Mouse (Mus musculus) ovary, adult 18-20 months (tissue): Measurements from ENCODE around the gene Gm12216.
A peak's percentile ranks its signal among the peaks of the same experiment; 100 is the strongest.

Experiments
- DNase-seq: peaks from one replicate; pipeline ENCODE4 v3.0.0; 2022; ENCODE audit warnings: low spot score, mixed read lengths

The Gm12216 gene

GRCm38 (mm10) chr11:53795813-53796212 is 63.2 kb downstream of the Gm12216 start:
- DNase-seq, result no peak

DNA sequence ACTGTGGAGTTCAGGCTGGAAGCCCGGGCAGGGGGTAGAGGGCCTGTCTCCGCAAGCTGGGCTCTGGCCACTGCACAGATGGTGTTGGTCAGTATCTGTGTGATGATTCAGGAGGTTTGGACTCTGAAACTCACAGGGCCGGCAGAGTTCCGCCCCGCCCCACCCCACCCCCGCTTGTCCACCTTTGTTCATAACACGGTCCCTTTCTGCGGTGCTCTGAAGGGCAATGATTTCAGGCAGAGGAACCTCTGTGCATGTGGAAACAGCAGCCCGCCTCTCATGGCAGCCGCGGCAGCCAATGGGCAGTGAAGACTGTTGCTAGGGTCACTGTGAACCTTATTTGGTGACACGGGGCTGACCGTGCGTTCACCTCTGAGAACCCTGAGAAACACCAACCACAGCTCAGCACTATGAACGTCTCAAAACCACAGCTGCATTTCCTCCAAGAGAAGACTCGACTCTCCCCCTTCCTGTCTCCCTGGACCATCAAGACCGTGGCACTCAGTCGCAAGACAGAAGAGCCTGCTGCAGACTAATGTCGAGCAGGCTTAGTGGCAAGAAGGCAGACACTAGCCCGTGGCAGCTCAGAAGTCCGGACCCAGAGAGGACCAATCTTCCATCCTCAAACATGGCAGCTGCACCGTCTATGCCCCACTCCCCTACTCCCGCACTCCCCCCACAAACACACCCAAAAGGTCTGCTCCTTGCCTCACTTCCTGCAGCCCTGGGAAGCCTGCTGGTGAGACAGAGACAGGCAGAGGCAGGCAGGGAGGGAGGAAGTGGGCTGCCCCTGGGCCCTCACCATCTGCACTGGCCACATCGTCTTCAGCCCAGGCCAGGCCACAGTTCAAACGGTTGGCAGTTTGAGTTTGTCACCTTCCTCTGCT is 64.1 kb downstream of the Gm12216 start:
- DNase-seq, result peak; percentile 42

DNA sequence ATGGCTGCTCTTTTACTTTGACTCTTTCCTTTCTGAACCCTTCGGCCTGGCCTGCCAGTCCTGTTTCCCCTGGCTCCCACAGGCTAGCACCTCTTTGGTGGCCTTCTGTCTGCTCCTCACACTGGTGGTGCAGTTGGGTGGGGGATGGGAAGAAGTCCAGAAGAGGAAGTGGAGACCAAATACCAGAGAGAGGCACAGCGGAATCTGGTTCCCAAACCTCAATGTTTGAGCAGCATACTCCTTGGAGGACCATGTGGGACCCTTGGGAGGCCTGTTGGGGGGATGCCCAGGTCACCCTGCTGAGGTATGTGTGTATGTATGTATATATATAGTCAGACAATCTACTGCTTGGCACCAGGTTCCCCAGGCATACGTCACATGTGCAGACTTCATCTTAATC is 65.0 kb downstream of the Gm12216 start:
- DNase-seq, result no peak

GRCm38 (mm10) chr11:53792986-53793385 is 66.1 kb downstream of the Gm12216 start:
- no peak for DNase-seq

- DNase-seq, result no peak
These were observed 69.8 kb downstream of the Gm12216 start for GRCm38 (mm10) chr11:53789277-53789676.

- peak; percentile 82 for DNase-seq
These were observed 70.9 kb downstream of the Gm12216 start for GRCm38 (mm10) chr11:53788196-53788595.

DNA sequence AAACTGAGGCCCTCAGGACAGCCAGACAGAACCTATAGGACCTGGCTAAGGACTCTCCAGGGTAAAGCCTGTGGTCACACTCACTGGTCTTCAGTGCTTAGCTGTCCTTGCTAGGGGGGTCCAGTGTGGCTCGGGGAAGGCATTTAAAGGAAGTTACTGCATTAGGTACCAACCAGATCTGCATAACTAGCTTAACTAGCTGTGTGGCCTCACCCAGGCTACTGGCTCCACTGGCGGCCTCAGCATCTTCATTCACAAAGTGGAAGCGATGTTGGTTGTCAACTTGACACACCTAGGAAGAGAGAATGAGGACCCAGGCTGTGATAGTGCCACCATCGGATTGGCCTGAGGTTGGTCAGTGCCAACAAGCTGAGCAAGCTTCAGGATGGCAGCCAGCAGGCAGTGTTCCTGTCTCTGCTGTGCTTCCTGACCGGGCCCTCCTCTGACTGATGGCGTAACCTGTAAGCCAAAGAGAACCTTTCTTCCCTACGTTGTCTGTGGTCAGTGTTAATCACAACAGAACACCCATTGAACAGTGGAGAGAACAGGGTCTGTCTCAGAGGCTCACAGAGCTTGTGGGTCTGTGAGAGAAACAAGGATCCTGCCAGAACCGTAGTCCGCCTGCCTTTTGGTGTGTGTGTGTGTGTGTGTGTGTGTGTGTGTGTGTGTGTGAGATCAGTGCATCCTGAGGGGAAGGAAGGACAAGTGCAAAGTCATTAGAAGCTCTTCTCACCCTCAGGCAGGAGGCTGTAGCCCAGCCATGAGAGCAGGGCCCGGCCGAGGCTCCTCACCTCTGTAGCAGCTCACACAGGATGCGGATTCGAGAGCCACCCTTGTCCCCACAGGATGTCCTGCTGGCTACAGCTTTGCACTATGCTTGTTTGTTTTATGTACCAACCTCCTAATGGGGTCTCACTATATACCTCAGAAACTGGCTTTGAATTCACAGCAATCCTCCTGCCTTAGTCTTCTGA is 72.7 kb downstream of the Gm12216 start:
- DNase-seq, result no peak

- DNase-seq, result no peak
These were observed 73.6 kb downstream of the Gm12216 start for GRCm38 (mm10) chr11:53785311-53785936.

DNA sequence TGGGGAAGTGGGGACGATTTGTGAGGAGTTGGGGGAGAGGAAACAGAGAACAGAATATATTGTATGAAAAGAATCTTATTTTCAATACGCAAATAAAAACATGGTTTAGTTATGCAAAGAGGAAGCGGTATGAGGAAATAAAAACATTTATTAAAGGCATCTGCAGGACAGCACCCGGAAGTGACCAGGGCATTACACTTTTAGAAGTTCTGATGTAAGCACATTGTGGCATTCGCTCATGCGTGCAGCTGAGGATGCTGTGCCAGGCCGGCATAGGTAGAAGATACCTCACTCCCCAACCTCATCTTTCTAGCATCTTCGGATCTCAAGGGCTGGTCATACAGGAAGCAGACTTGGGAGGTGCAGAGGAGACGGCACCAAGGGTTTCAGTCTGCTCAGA is 75.8 kb downstream of the Gm12216 start:
- DNase-seq, result no peak

DNA sequence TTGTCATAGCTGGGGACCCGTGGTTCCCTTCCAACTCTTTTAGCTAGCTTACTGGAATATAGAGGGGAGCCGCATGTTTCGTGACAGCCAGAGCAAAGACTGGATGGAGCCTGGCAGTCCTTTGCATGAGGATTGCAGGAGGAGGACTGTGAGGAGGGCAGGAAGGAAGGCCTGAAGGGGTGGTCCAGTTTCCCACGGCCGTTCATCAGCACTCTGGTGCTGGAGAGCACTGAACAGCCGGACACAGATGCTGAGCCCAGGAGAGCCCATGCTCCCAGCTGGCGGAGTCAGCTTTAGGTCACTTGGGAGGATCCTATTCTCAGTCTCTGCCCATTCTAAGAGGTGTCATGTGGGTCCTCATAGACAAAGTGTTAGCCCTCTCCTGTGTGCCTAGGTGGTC is 77.1 kb downstream of the Gm12216 start:
- DNase-seq, result no peak

GRCm38 (mm10) chr11:53781201-53781775 is 77.8 kb downstream of the Gm12216 start:
- DNase-seq, result no peak

DNA sequence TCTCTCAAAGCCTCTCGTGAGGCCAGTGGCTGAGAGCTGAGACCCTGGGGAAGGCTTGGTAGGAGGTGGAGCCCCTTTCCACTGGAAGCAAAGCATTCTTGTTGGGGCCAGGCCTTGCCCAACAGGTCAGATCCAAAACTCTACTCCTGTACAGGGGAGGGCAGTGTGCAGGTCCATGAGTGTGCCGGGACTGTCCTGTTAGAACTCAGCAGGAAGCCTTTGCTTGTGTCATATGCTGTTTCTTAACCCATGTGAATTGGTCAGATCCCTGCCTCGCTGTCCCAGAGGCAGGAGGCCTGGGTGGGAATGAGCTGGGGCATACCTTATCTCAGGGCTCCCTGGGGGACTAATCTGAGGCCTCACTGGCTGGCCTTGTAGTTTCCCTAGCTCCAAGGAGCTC is 78.8 kb downstream of the Gm12216 start:
- DNase-seq, result no peak

- DNase-seq, result no peak
These were observed 79.2 kb downstream of the Gm12216 start for GRCm38 (mm10) chr11:53779808-53780207.

GRCm38 (mm10) chr11:53778455-53778854 is 80.6 kb downstream of the Gm12216 start:
- no peak for DNase-seq

DNA sequence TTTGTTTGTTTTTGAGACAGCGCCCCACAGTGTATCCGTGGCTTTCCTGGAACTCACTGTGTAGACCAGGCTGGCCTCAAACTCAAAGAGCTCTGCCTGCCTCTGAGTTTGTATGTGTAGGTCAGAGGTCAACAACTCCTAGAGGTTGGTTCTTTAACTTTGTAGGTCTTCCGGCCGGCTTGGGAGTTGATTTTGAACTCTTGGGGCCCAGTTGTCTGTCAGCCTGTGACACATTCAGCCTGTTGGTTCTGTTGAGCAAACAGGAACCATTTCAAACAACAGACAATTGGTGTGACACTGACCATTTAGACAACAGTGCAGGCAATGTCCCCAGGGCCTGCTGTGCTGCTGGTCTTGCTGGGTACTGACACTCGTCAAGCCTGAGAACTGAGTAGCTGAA is 81.3 kb downstream of the Gm12216 start:
- no peak for DNase-seq

- no peak for DNase-seq
These were observed 84.3 kb downstream of the Gm12216 start for GRCm38 (mm10) chr11:53774659-53775255.

- DNase-seq, result no peak
These were observed 85.3 kb downstream of the Gm12216 start for GRCm38 (mm10) chr11:53773641-53774360.

DNA sequence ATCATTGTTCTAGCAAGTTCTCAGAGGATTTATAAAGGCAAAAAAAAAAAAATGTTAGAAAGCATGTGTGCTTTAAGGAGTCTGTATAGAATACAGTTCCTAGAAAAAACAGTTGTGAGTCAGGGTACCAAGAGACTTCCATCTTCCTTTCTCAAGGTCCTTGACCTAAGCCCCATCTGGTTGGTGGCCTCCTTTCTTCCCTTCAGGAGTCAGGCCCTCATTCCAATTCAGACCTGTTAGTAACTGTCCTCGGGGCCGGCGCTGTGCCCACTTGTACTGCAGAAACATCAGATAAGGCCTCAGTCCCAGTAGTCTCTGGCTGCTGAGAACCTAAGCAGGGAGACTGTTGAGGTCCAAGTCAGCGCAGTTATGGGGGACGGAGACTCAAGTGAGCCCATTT is 86.0 kb downstream of the Gm12216 start, which contains the start of gene Gm17334:
Gm17334 (minus strand) TSS at position 101 of the 400 bp plus-strand sequence.
- DNase-seq, result no peak

GRCm38 (mm10) chr11:53772536-53772935 is 86.5 kb downstream of the Gm12216 start:
- no peak for DNase-seq

DNA sequence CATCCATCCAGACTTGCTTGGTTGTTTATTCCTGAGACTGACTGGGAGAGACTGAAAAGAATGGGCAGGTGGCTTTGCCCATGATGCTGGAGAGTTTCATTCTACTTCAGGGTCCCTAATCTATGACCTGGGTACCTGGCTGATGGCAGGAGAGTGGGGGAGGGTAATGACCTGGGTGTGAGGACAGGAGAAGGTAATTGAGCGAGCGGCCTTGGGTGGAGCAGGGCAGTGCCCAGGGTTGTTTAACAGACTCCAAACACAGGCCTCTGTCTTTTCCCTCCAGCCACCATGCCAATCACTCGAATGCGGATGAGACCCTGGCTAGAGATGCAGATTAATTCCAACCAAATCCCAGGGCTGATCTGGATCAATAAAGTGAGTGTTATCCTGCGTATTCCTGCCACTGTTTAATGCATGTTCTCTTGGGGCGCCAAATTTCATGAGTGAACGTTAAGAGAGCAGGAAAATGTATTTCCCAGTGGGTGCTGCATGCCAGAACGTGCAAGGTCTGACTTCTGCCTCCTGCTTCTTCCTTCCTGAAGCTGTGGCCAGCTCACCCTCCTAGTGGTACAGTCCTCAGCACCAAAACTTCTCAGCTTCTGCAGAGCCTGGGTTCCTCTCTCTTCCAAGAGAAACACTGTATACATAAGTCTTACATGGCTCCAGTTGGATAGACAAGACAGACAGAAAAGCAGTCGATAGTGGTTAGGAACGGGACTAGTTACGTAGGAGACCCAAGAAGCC is 87.9 kb downstream of the Gm12216 start:
- no peak for DNase-seq
